Mouse (Mus musculus) forebrain, embryonic 14.5 days (tissue): ENCODE results near the gene Baz2b. TPM values are rescaled to one million over a fixed set of nuclear protein-coding genes. Genes with fewer than 3 reads are reported as not detected.

Experiments used
- ATAC-seq: fragments of 200-750 bp; cut with Nextera tagmentation; 2 replicates; pipeline ENCODE4 v1.8.0; 2017; ENCODE audit warnings: mild to moderate bottlenecking, moderate library complexity
- DNase-seq: peaks from one replicate; pipeline ENCODE4 v3.0.0-alpha.2; 2015; ENCODE audit warnings: low spot score
- H3K27ac ChIP-seq: fragments of 300-500 bp; sonication (generic); 2 replicates; pipeline ENCODE4 v1.5.1; 2014; ENCODE audit warnings: low read depth, mild to moderate bottlenecking, control low read depth, low read length, moderate library complexity
- H3K27me3 ChIP-seq: fragments of 300-500 bp; sonication (generic); replicated peaks from 2 replicates; pipeline ENCODE4 v1.6.1; 2014; ENCODE audit warnings: low read length, control low read depth, mixed read lengths; ENCODE audit not compliant: control insufficient read depth, insufficient read depth
- H3K36me3 ChIP-seq: fragments of 300-500 bp; sonication (generic); 2 replicates; pipeline ENCODE4 v1.6.1; 2014; ENCODE audit warnings: low read length, control low read depth; ENCODE audit not compliant: control insufficient read depth, insufficient read depth
- H3K4me1 ChIP-seq: fragments of 300-500 bp; sonication (generic); 2 replicates; pipeline ENCODE4 v1.6.1; 2014; ENCODE audit warnings: antibody characterized with exemption, low read length, control low read depth; ENCODE audit not compliant: control insufficient read depth, insufficient read depth
- H3K4me2 ChIP-seq: fragments of 300-500 bp; sonication (generic); 2 replicates; pipeline ENCODE4 v1.6.1; 2014; ENCODE audit warnings: mild to moderate bottlenecking, control low read depth, low read length
- H3K4me3 ChIP-seq: fragments of 300-500 bp; sonication (generic); 2 replicates; pipeline ENCODE4 v1.5.1; 2014; ENCODE audit warnings: low read depth, low read length, control low read depth
- H3K9ac ChIP-seq: fragments of 300-500 bp; sonication (generic); 2 replicates; pipeline ENCODE4 v1.6.1; 2014; ENCODE audit warnings: mild to moderate bottlenecking, low read length, control low read depth, moderate library complexity
- H3K9me3 ChIP-seq: fragments of 300-500 bp; sonication (generic); replicated peaks from 2 replicates; pipeline ENCODE4 v1.6.1; 2016; ENCODE audit warnings: low read length, control low read depth, mixed read lengths; ENCODE audit not compliant: control insufficient read depth
- WGBS: fragments of 180-500 bp; shearing (Covaris S2); extraction: QIAGEN DNeasy Blood & Tissue Kit; methylation state at CpG from one replicate; pipeline ENCODE4 v1.1.7; 2014; 5-methylcytosine and 5-hydroxymethylcytosine counted together
- polyA plus RNA-seq: library from polyadenylated mRNA; unstranded; fragments of >200 nt; fragmentation: Nextera tagmentation; extraction: Ambion mirVana; gene quantifications from 2 replicates; pipeline ENCODE4 v1.2.1, GENCODE M21; 2014

The Baz2b gene
- polyA plus RNA-seq, 1 experiment from 2014 or later, result 40.4 TPM

- H3K27ac ChIP-seq, result no peak overlapping the region
- DNase-seq (no peak), ATAC-seq (no peak)
- no peaks in the 10 kb centered on the region for H3K27me3 ChIP-seq
- H3K4me1 ChIP-seq, result no peaks in the 10 kb centered on the region
- H3K9ac ChIP-seq, result no peak overlapping the region
- H3K36me3 ChIP-seq, result 0 out of 2 replicates have a peak, but pooled peaks cover 3% of the 10 kb centered on the region
- H3K4me3 ChIP-seq, result no peak overlapping the region
- WGBS, result 89% methylated on average over 5 of the region's 5 CpGs
- no peak overlapping the region for H3K4me2 ChIP-seq
- no peaks in the 10 kb centered on the region for H3K9me3 ChIP-seq
Observed at GRCm38 (mm10) chr2:60070938-60071337, 138.7 kb downstream of the Baz2b start.

- ATAC-seq (peak; percentile 60), DNase-seq (peak; percentile 40)
- 18% methylated on average over 3 of the region's 3 CpGs for WGBS
- Histone ChIP-seq H3K9ac (no peak overlapping the region), H3K4me2 (no peak overlapping the region), H3K4me1 (no peaks in the 10 kb centered on the region), H3K9me3 (peaks cover 3% of the 10 kb centered on the region; the same call in 1 of the 2 replicates), H3K27ac (no peak overlapping the region), H3K36me3 (0 out of 2 replicates have a peak, but pooled peaks cover 3% of the 10 kb centered on the region), H3K4me3 (no peak overlapping the region), H3K27me3 (no peaks in the 10 kb centered on the region)
Observed at GRCm38 (mm10) chr2:60068468-60068867, 141.2 kb downstream of the Baz2b start.

- no peak overlapping the region for H3K9ac ChIP-seq
- no peaks in the 10 kb centered on the region for H3K27me3 ChIP-seq
- DNase-seq (no peak), ATAC-seq (no peak)
- H3K4me1 ChIP-seq, result no peaks in the 10 kb centered on the region
- no peak overlapping the region for H3K4me2 ChIP-seq
- H3K9me3 ChIP-seq, result peaks cover 3% of the 10 kb centered on the region; the same call in 1 of the 2 replicates
- WGBS, result 98% methylated on average over 5 of the region's 5 CpGs
- H3K36me3 ChIP-seq, result no peaks in the 10 kb centered on the region
- H3K27ac ChIP-seq, result no peak overlapping the region
- H3K4me3 ChIP-seq, result no peak overlapping the region
Observed at GRCm38 (mm10) chr2:60065415-60065814, 144.2 kb downstream of the Baz2b start.

GRCm38 (mm10) chr2:60060185-60060775 is 149.4 kb downstream of the Baz2b start:
- no peak for DNase-seq
- WGBS, result 98% methylated on average over 1 of the region's 1 CpGs
- no peak overlapping the region for H3K9ac ChIP-seq
- H3K36me3 ChIP-seq, result no peaks in the 10 kb centered on the region
- H3K4me1 ChIP-seq, result no peaks in the 10 kb centered on the region
- no peak overlapping the region for H3K27ac ChIP-seq
- H3K9me3 ChIP-seq, result peaks cover 3% of the 10 kb centered on the region; the same call in 1 of the 2 replicates
- no peak for ATAC-seq
- H3K4me2 ChIP-seq, result no peak overlapping the region
- no peak overlapping the region for H3K4me3 ChIP-seq
- no peaks in the 10 kb centered on the region for H3K27me3 ChIP-seq

GRCm38 (mm10) chr2:60059300-60059699 is 150.3 kb downstream of the Baz2b start:
- Histone ChIP-seq H3K9me3 (peaks cover 1% of the 10 kb centered on the region; the same call in 1 of the 2 replicates), H3K27ac (no peak overlapping the region), H3K4me1 (no peaks in the 10 kb centered on the region), H3K36me3 (no peaks in the 10 kb centered on the region), H3K4me2 (no peak overlapping the region), H3K27me3 (no peaks in the 10 kb centered on the region), H3K4me3 (no peak overlapping the region), H3K9ac (no peak overlapping the region)
- 92% methylated on average over 5 of the region's 5 CpGs for WGBS
- DNase-seq (no peak), ATAC-seq (no peak)

GRCm38 (mm10) chr2:60056043-60056442 is 153.6 kb downstream of the Baz2b start:
- no peak overlapping the region for H3K9ac ChIP-seq
- DNase-seq, result no peak
- H3K27me3 ChIP-seq, result no peaks in the 10 kb centered on the region
- peaks cover 8% of the 10 kb centered on the region for H3K4me1 ChIP-seq
- no peak overlapping the region for H3K27ac ChIP-seq
- H3K36me3 ChIP-seq, result no peaks in the 10 kb centered on the region
- no peaks in the 10 kb centered on the region for H3K9me3 ChIP-seq
- no peak for ATAC-seq
- WGBS, result 20% methylated on average over 4 of the region's 4 CpGs
- H3K4me2 ChIP-seq, result no peak overlapping the region
- H3K4me3 ChIP-seq, result no peak overlapping the region

GRCm38 (mm10) chr2:60054808-60055535 is 154.7 kb downstream of the Baz2b start:
- Histone ChIP-seq H3K36me3 (no peaks in the 10 kb centered on the region), H3K9ac (no peak overlapping the region), H3K27ac (no peak overlapping the region), H3K4me3 (no peak overlapping the region), H3K4me1 (peaks cover 8% of the 10 kb centered on the region), H3K9me3 (no peaks in the 10 kb centered on the region), H3K27me3 (no peaks in the 10 kb centered on the region), H3K4me2 (no peak overlapping the region)
- DNase-seq (no peak), ATAC-seq (no peak)
- 69% methylated on average over 10 of the region's 10 CpGs for WGBS

- H3K4me2 ChIP-seq, result no peak overlapping the region
- DNase-seq (peak; percentile 35), ATAC-seq (peak; percentile 38; the same call in 1 of the 2 replicates)
- H3K27me3 ChIP-seq, result no peaks in the 10 kb centered on the region
- 75% methylated on average over 11 of the region's 11 CpGs for WGBS
- H3K4me3 ChIP-seq, result no peak overlapping the region
- H3K36me3 ChIP-seq, result no peaks in the 10 kb centered on the region
- peaks cover 8% of the 10 kb centered on the region for H3K4me1 ChIP-seq
- H3K9ac ChIP-seq, result no peak overlapping the region
- peak overlapping the region; percentile 36; the same call in 1 of the 2 replicates for H3K27ac ChIP-seq
- H3K9me3 ChIP-seq, result no peaks in the 10 kb centered on the region
Observed at GRCm38 (mm10) chr2:60053222-60054010, 156.2 kb downstream of the Baz2b start.
